ENCODE assay signal across 8 mouse cellular contexts in genomic region chr6:54158317-54158716, GRCm38 (mm10).
DNase-seq lines count a peak whose midpoint lies in the region; ATAC-seq and TF ChIP-seq lines count a peak whose summit lies in the region.

No protein-coding gene starts in this region.

- H3K36me3 ChIP-seq in heart, postnatal 0 days (replicated peaks; ENCODE audit: control insufficient read depth, insufficient read depth, low read length): no peaks in the 10 kb centered on the region
- H3K36me3 ChIP-seq in intestine, embryonic 14.5 days (ENCODE audit: control insufficient read depth, insufficient read depth, low read length): no peaks in the 10 kb centered on the region
- no peaks in the 10 kb centered on the region for H3K36me3 ChIP-seq in hindbrain, embryonic 14.5 days (replicated peaks; ENCODE audit: control insufficient read depth, insufficient read depth)

- TF ChIP-seq EP300 in heart, postnatal 0 days (IDR thresholded peaks at IDR 0.05; ENCODE audit: low read depth): no peak

- TF ChIP-seq CTCF in heart, postnatal 0 days (IDR thresholded peaks at IDR 0.05; ENCODE audit: low read depth): no peak

- H3K4me3 ChIP-seq in heart, postnatal 0 days (ENCODE audit: low read depth, low read length): no peak overlapping the region
- no peak overlapping the region for H3K4me3 ChIP-seq in intestine, embryonic 14.5 days (ENCODE audit: low read depth, low read length)
- H3K4me3 ChIP-seq in hindbrain, embryonic 14.5 days (replicated peaks; ENCODE audit: low read length): no peak overlapping the region

- intact Hi-C loops in heart, postnatal 14 days (cut with DNase I): no loop called here

- no peaks in the 10 kb centered on the region for H3K27me3 ChIP-seq in heart, postnatal 0 days (ENCODE audit: control insufficient read depth, insufficient read depth, low read length)
- no peaks in the 10 kb centered on the region for H3K27me3 ChIP-seq in intestine, embryonic 14.5 days (replicated peaks; ENCODE audit: control insufficient read depth, insufficient read depth, low read length)
- no peaks in the 10 kb centered on the region for H3K27me3 ChIP-seq in hindbrain, embryonic 14.5 days (ENCODE audit: control insufficient read depth, insufficient read depth, low read length)

- 0 out of 2 replicates have a peak, but pooled peaks cover 5% of the 10 kb centered on the region for H3K4me1 ChIP-seq in heart, postnatal 0 days (ENCODE audit: control insufficient read depth, insufficient read depth)
- peaks cover 21% of the 10 kb centered on the region for H3K4me1 ChIP-seq in intestine, embryonic 14.5 days (replicated peaks; ENCODE audit: control insufficient read depth, insufficient read depth, low read length)
- H3K4me1 ChIP-seq in hindbrain, embryonic 14.5 days (replicated peaks; ENCODE audit: control insufficient read depth, insufficient read depth, low read length): no peaks in the 10 kb centered on the region

- H3K9ac ChIP-seq in heart, postnatal 0 days (replicated peaks; ENCODE audit: low read depth, low read length): no peak overlapping the region
- H3K9ac ChIP-seq in intestine, embryonic 14.5 days (ENCODE audit: low read length): no peak overlapping the region
- H3K9ac ChIP-seq in hindbrain, embryonic 14.5 days: no peak overlapping the region

- WGBS in heart, postnatal 0 days: 10% methylated on average over 3 of the region's 3 CpGs
- 13% methylated on average over 3 of the region's 3 CpGs for WGBS in intestine, embryonic 14.5 days
- WGBS in hindbrain, embryonic 14.5 days: 43% methylated on average over 3 of the region's 3 CpGs

- DNase-seq in heart, postnatal 0 days (ENCODE audit: low spot score): no peak
- DNase-seq in heart, postnatal 14 days: no peak
- DNase-seq in T-cell, adult 2 months (ENCODE audit: low spot score): peak; percentile 11
- no peak for DNase-seq in intestine, embryonic 14.5 days (ENCODE audit: low spot score)
- DNase-seq in lung, postnatal 36 days: peak; percentile 24
- DNase-seq in hindbrain, embryonic 14.5 days (ENCODE audit: low spot score): no peak
- no peak for DNase-seq in left cerebral cortex, adult 9 months (ENCODE audit: low spot score in 2 of 2)
- no peak for DNase-seq in urinary bladder, postnatal 10 days (ENCODE audit: low spot score)

- H3K9me3 ChIP-seq in heart, postnatal 0 days (replicated peaks; ENCODE audit: control insufficient read depth, low read length): no peaks in the 10 kb centered on the region
- no peaks in the 10 kb centered on the region for H3K9me3 ChIP-seq in intestine, embryonic 14.5 days (ENCODE audit: control insufficient read depth, low read length)
- H3K9me3 ChIP-seq in hindbrain, embryonic 14.5 days (ENCODE audit: control insufficient read depth, low read length): no peaks in the 10 kb centered on the region

- no peak overlapping the region for H3K27ac ChIP-seq in heart, postnatal 0 days (ENCODE audit: low read depth)
- H3K27ac ChIP-seq in intestine, embryonic 14.5 days (ENCODE audit: low read depth): peak overlapping the region; percentile 34; the same call in 1 of the 2 replicates
- no peak overlapping the region for H3K27ac ChIP-seq in hindbrain, embryonic 14.5 days

- ATAC-seq in heart, postnatal 0 days (ENCODE audit: insufficient read depth, low read depth): no peak
- peak; percentile 51; the same call in 1 of the 2 replicates for ATAC-seq in intestine, embryonic 14.5 days (replicated peaks; ENCODE audit: low FRiP score, low TSS enrichment, low read depth)
- ATAC-seq in hindbrain, embryonic 14.5 days (ENCODE audit: low FRiP score): no peak

- peak overlapping the region; percentile 26; the same call in 1 of the 2 replicates for H3K4me2 ChIP-seq in heart, postnatal 0 days (ENCODE audit: low read depth, low read length)
- peak overlapping the region; percentile 28; the same call in 1 of the 2 replicates for H3K4me2 ChIP-seq in intestine, embryonic 14.5 days (ENCODE audit: low read length)
- no peak overlapping the region for H3K4me2 ChIP-seq in hindbrain, embryonic 14.5 days (replicated peaks)

Comparison
In these comparisons a context has a peak if more than half of its experiments do, and no peak if none do; other contexts are left out.
1. DNase-seq: peak in T-cell, adult 2 months (single experiment) and lung, postnatal 36 days (single experiment); none in heart, postnatal 0 days (single experiment), heart, postnatal 14 days (0 of 2), intestine, embryonic 14.5 days (single experiment), hindbrain, embryonic 14.5 days (single experiment), left cerebral cortex, adult 9 months (0 of 2) and urinary bladder, postnatal 10 days (single experiment).